Mouse (Mus musculus): ENCODE measurements around the gene Prss57.

DNA sequence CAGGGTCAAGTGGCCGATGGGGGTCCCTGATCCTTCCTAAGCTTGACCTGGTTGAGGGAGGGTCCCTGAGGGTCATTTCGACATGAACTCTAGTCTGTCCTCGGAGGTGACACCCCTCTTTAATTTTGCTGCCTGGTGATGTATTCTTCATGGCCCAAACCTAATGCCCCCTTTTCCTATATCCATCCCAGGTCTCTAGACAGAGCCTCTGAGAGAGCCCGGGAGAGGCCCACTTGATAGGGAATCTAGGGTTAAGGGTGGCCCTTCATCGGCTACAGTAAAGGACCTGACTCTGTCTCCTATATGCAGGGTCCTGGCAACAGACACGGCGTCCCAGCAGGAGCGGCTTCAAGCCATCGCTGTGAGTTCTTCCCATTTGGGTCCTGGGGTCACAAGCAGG is 15.6 kb upstream of the Prss57 start:
- TF ChIP-seq UBTF (IDR thresholded peaks at IDR 0.05; ENCODE audit: borderline replicate concordance, insufficient read depth, low read depth, low read length) (no peak), MYC (IDR thresholded peaks at IDR 0.05; ENCODE audit: low read depth, low read length) (no peak), CTCF (IDR thresholded peaks at IDR 0.05 in 2 of 3, conservative IDR thresholded peaks at IDR 0.05 in 1 of 3; ENCODE audit: control insufficient read depth in 1 of 3, insufficient read depth in 1 of 3, low read depth in 2 of 3, low read length in 3 of 3, poor library complexity in 1 of 3, severe bottlenecking in 1 of 3) (no peak)

Data from MEL (cell line).